Mouse (Mus musculus): ENCODE results near the gene Ap2b1. TPM values are rescaled to one million over a fixed set of nuclear protein-coding genes. Genes with fewer than 3 reads are reported as not detected.

Gene Ap2b1
- polyA plus RNA-seq, 1 experiment from 2014 or later, result 173 TPM

GRCm38 (mm10) chr11:83448021-83448926, 149.4 kb downstream of the Ap2b1 start:
- H3K36me3 ChIP-seq (ENCODE audit: control insufficient read depth, insufficient read depth, low read length), result no peaks in the 10 kb centered on the region
- DNase-seq (no peak), ATAC-seq (ENCODE audit: low FRiP score, low TSS enrichment) (no peak)
- WGBS, result 41% methylated on average over 16 of the region's 16 CpGs
- no peaks in the 10 kb centered on the region for H3K9me3 ChIP-seq (ENCODE audit: control insufficient read depth, low read length)
- no peak overlapping the region for H3K9ac ChIP-seq (replicated peaks; ENCODE audit: low read length)
- H3K4me2 ChIP-seq (ENCODE audit: low read length), result no peak overlapping the region
- no peak overlapping the region for H3K4me3 ChIP-seq (replicated peaks; ENCODE audit: low read depth, low read length)
- H3K4me1 ChIP-seq (ENCODE audit: control insufficient read depth, insufficient read depth, low read length), result peaks cover 3% of the 10 kb centered on the region; the same call in 1 of the 2 replicates
- no peak overlapping the region for H3K27ac ChIP-seq (replicated peaks; ENCODE audit: low read depth, low read length)
- H3K27me3 ChIP-seq (ENCODE audit: control insufficient read depth, insufficient read depth, low read length), result peaks cover 31% of the 10 kb centered on the region

- H3K36me3 ChIP-seq (ENCODE audit: control insufficient read depth, insufficient read depth, low read length), result no peaks in the 10 kb centered on the region
- ATAC-seq (ENCODE audit: low FRiP score, low TSS enrichment) (no peak), DNase-seq (no peak)
- H3K9ac ChIP-seq (replicated peaks; ENCODE audit: low read length), result no peak overlapping the region
- H3K9me3 ChIP-seq (ENCODE audit: control insufficient read depth, low read length), result no peaks in the 10 kb centered on the region
- H3K27ac ChIP-seq (replicated peaks; ENCODE audit: low read depth, low read length), result no peak overlapping the region
- no peak overlapping the region for H3K4me3 ChIP-seq (replicated peaks; ENCODE audit: low read depth, low read length)
- H3K4me2 ChIP-seq (ENCODE audit: low read length), result no peak overlapping the region
- peaks cover 24% of the 10 kb centered on the region for H3K27me3 ChIP-seq (ENCODE audit: control insufficient read depth, insufficient read depth, low read length)
- peaks cover 3% of the 10 kb centered on the region; the same call in 1 of the 2 replicates for H3K4me1 ChIP-seq (ENCODE audit: control insufficient read depth, insufficient read depth, low read length)
Measured at GRCm38 (mm10) chr11:83448927-83449236, 150.1 kb downstream of the Ap2b1 start.

GRCm38 (mm10) chr11:83449298-83449697, 150.5 kb downstream of the Ap2b1 start:
- H3K9ac ChIP-seq (replicated peaks; ENCODE audit: low read length), result no peak overlapping the region
- H3K4me3 ChIP-seq (replicated peaks; ENCODE audit: low read depth, low read length), result no peak overlapping the region
- ATAC-seq (ENCODE audit: low FRiP score, low TSS enrichment), result no peak
- peaks cover 3% of the 10 kb centered on the region; the same call in 1 of the 2 replicates for H3K4me1 ChIP-seq (ENCODE audit: control insufficient read depth, insufficient read depth, low read length)
- H3K9me3 ChIP-seq (ENCODE audit: control insufficient read depth, low read length), result no peaks in the 10 kb centered on the region
- no peak overlapping the region for H3K27ac ChIP-seq (replicated peaks; ENCODE audit: low read depth, low read length)
- DNase-seq, result no peak
- peaks cover 22% of the 10 kb centered on the region for H3K27me3 ChIP-seq (ENCODE audit: control insufficient read depth, insufficient read depth, low read length)
- 74% methylated on average over 4 of the region's 4 CpGs for WGBS
- H3K4me2 ChIP-seq (ENCODE audit: low read length), result no peak overlapping the region
- no peaks in the 10 kb centered on the region for H3K36me3 ChIP-seq (ENCODE audit: control insufficient read depth, insufficient read depth, low read length)

GRCm38 (mm10) chr11:83450550-83450949, 151.7 kb downstream of the Ap2b1 start:
- 21% methylated on average over 1 of the region's 1 CpGs for WGBS

GRCm38 (mm10) chr11:83451281-83451680, 152.5 kb downstream of the Ap2b1 start:
- ATAC-seq (ENCODE audit: low FRiP score, low TSS enrichment), result no peak

More at GRCm38 (mm10) chr11:83450550-83450949, 151.7 kb downstream of the Ap2b1 start:
- no peaks in the 10 kb centered on the region for H3K9me3 ChIP-seq (ENCODE audit: control insufficient read depth, low read length)
- no peak overlapping the region for H3K9ac ChIP-seq (replicated peaks; ENCODE audit: low read length)
- H3K27me3 ChIP-seq (ENCODE audit: control insufficient read depth, insufficient read depth, low read length), result peaks cover 10% of the 10 kb centered on the region
- no peaks in the 10 kb centered on the region for H3K36me3 ChIP-seq (ENCODE audit: control insufficient read depth, insufficient read depth, low read length)
- H3K4me3 ChIP-seq (replicated peaks; ENCODE audit: low read depth, low read length), result no peak overlapping the region
- H3K4me2 ChIP-seq (ENCODE audit: low read length), result no peak overlapping the region
- ATAC-seq (ENCODE audit: low FRiP score, low TSS enrichment), result no peak
- DNase-seq, result no peak
- H3K27ac ChIP-seq (replicated peaks; ENCODE audit: low read depth, low read length), result no peak overlapping the region
- H3K4me1 ChIP-seq (ENCODE audit: control insufficient read depth, insufficient read depth, low read length), result peaks cover 3% of the 10 kb centered on the region; the same call in 1 of the 2 replicates

GRCm38 (mm10) chr11:83454548-83454947, 155.7 kb downstream of the Ap2b1 start:
- Histone ChIP-seq H3K9ac (replicated peaks; ENCODE audit: low read length) (no peak overlapping the region), H3K36me3 (ENCODE audit: control insufficient read depth, insufficient read depth, low read length) (no peaks in the 10 kb centered on the region), H3K27me3 (ENCODE audit: control insufficient read depth, insufficient read depth, low read length) (peaks cover 2% of the 10 kb centered on the region; the same call in 1 of the 2 replicates), H3K4me2 (ENCODE audit: low read length) (no peak overlapping the region), H3K27ac (replicated peaks; ENCODE audit: low read depth, low read length) (no peak overlapping the region), H3K4me1 (ENCODE audit: control insufficient read depth, insufficient read depth, low read length) (0 out of 2 replicates have a peak, but pooled peaks cover 4% of the 10 kb centered on the region), H3K9me3 (ENCODE audit: control insufficient read depth, low read length) (no peaks in the 10 kb centered on the region), H3K4me3 (replicated peaks; ENCODE audit: low read depth, low read length) (no peak overlapping the region)
- WGBS, result 52% methylated on average over 4 of the region's 4 CpGs
- DNase-seq, result no peak
- no peak for ATAC-seq (ENCODE audit: low FRiP score, low TSS enrichment)

More at GRCm38 (mm10) chr11:83451281-83451680, 152.5 kb downstream of the Ap2b1 start:
- no peak overlapping the region for H3K4me2 ChIP-seq (ENCODE audit: low read length)
- no peak overlapping the region for H3K27ac ChIP-seq (replicated peaks; ENCODE audit: low read depth, low read length)
- H3K4me3 ChIP-seq (replicated peaks; ENCODE audit: low read depth, low read length), result no peak overlapping the region
- H3K27me3 ChIP-seq (ENCODE audit: control insufficient read depth, insufficient read depth, low read length), result peaks cover 7% of the 10 kb centered on the region; the same call in 1 of the 2 replicates
- peaks cover 3% of the 10 kb centered on the region; the same call in 1 of the 2 replicates for H3K4me1 ChIP-seq (ENCODE audit: control insufficient read depth, insufficient read depth, low read length)
- H3K36me3 ChIP-seq (ENCODE audit: control insufficient read depth, insufficient read depth, low read length), result no peaks in the 10 kb centered on the region
- no peak overlapping the region for H3K9ac ChIP-seq (replicated peaks; ENCODE audit: low read length)
- H3K9me3 ChIP-seq (ENCODE audit: control insufficient read depth, low read length), result no peaks in the 10 kb centered on the region
- no peak for DNase-seq
- WGBS, result 89% methylated on average over 10 of the region's 10 CpGs

Other genes with a start within 250 kb of the Ap2b1 start
- gene Slfn2, start 233.9 kb upstream of the Ap2b1 start, polyA plus RNA-seq (2014; fragmentation: Nextera tagmentation; extraction: Ambion mirVana), result 0.22 and 3.1 TPM in 2 replicates
- gene Slfn1, start 182.2 kb upstream of the Ap2b1 start, polyA plus RNA-seq (2014; fragmentation: Nextera tagmentation; extraction: Ambion mirVana), result 0.51 TPM in 1 of 2 replicates, not detected in the other
- gene Slfn4, start 123.8 kb upstream of the Ap2b1 start, polyA plus RNA-seq (2014; fragmentation: Nextera tagmentation; extraction: Ambion mirVana), result 0.05 and 0.20 TPM in 2 replicates
- 0.19 and 0.38 TPM in 2 replicates for gene Slfn3, start 107.7 kb upstream of the Ap2b1 start, polyA plus RNA-seq (2014; fragmentation: Nextera tagmentation; extraction: Ambion mirVana)
- 0.05 TPM in 1 of 2 replicates, not detected in the other for gene Slfn14, start 12.3 kb upstream of the Ap2b1 start, polyA plus RNA-seq (2014; fragmentation: Nextera tagmentation; extraction: Ambion mirVana)
- gene Pex12, start 3.6 kb downstream of the Ap2b1 start, polyA plus RNA-seq (2014; fragmentation: Nextera tagmentation; extraction: Ambion mirVana), result 16.2 and 20.6 TPM in 2 replicates
- 18.3 and 37.9 TPM in 2 replicates for gene Rasl10b, start 110.1 kb downstream of the Ap2b1 start, polyA plus RNA-seq (2014; fragmentation: Nextera tagmentation; extraction: Ambion mirVana)
- gene Gas2l2, start 130.4 kb downstream of the Ap2b1 start, polyA plus RNA-seq (2014; fragmentation: Nextera tagmentation; extraction: Ambion mirVana), result 0.11 and 0.18 TPM in 2 replicates
- gene 1700020L24Rik, start 138.7 kb downstream of the Ap2b1 start, polyA plus RNA-seq (2014; fragmentation: Nextera tagmentation; extraction: Ambion mirVana), result 0.69 and 1.2 TPM in 2 replicates
- gene Mmp28, start 164.0 kb downstream of the Ap2b1 start, polyA plus RNA-seq (2014; fragmentation: Nextera tagmentation; extraction: Ambion mirVana), result 1.6 and 2.7 TPM in 2 replicates
- 13.7 and 17.0 TPM in 2 replicates for gene Taf15, start 174.1 kb downstream of the Ap2b1 start, polyA plus RNA-seq (2014; fragmentation: Nextera tagmentation; extraction: Ambion mirVana)
- not detected in 2 replicates for gene Heatr9, start 223.2 kb downstream of the Ap2b1 start, polyA plus RNA-seq (2014; fragmentation: Nextera tagmentation; extraction: Ambion mirVana)
- gene Ccl5, start 231.5 kb downstream of the Ap2b1 start, polyA plus RNA-seq (2014; fragmentation: Nextera tagmentation; extraction: Ambion mirVana), result 1.6 TPM in 1 of 2 replicates, not detected in the other